Mouse (Mus musculus) hindbrain, postnatal 0 days (tissue): ENCODE results near the gene Dmxl2. TPM values are rescaled to one million over a fixed set of nuclear protein-coding genes. Genes with fewer than 3 reads are reported as not detected.

ENCODE experiments used
- ATAC-seq: fragments of 200-750 bp; cut with Nextera tagmentation; 2 replicates; pipeline ENCODE4 v1.8.0; 2017; ENCODE audit warnings: mild to moderate bottlenecking, moderate TSS enrichment, moderate library complexity
- DNase-seq: peaks from one replicate; pipeline ENCODE4 v3.0.0-alpha.2; 2015; ENCODE audit warnings: low spot score
- H3K27ac ChIP-seq: fragments of 300-500 bp; sonication (generic); 2 replicates; pipeline ENCODE4 v1.5.1; 2014; ENCODE audit warnings: mild to moderate bottlenecking
- H3K27me3 ChIP-seq: fragments of 300-500 bp; sonication (generic); 2 replicates; pipeline ENCODE4 v1.6.1; 2014; ENCODE audit warnings: low read length, mixed read lengths; ENCODE audit not compliant: insufficient read depth
- H3K36me3 ChIP-seq: fragments of 300-500 bp; sonication (generic); 2 replicates; pipeline ENCODE4 v1.6.1; 2014; ENCODE audit warnings: low read length, mixed read lengths; ENCODE audit not compliant: insufficient read depth
- H3K4me1 ChIP-seq: fragments of 300-500 bp; sonication (generic); 2 replicates; pipeline ENCODE4 v1.6.1; 2014; ENCODE audit warnings: antibody characterized with exemption, low read length, mixed read lengths; ENCODE audit not compliant: insufficient read depth
- H3K4me2 ChIP-seq: fragments of 300-500 bp; sonication (generic); 2 replicates; pipeline ENCODE4 v1.6.1; 2014; ENCODE audit warnings: low read depth, mild to moderate bottlenecking, low read length, moderate library complexity, mixed read lengths
- H3K4me3 ChIP-seq: fragments of 300-500 bp; sonication (generic); 2 replicates; pipeline ENCODE4 v1.5.1; 2014; ENCODE audit warnings: low read length
- H3K9ac ChIP-seq: fragments of 300-500 bp; sonication (generic); replicated peaks from 2 replicates; pipeline ENCODE4 v1.6.1; 2014; ENCODE audit warnings: mild to moderate bottlenecking, low read length, moderate library complexity, mixed read lengths
- H3K9me3 ChIP-seq: fragments of 300-500 bp; sonication (generic); 2 replicates; pipeline ENCODE4 v1.6.1; 2016; ENCODE audit warnings: low read length, mixed read lengths
- CTCF ChIP-seq: IDR thresholded peaks from 2 replicates; pipeline ENCODE4 v1.5.1; 2016; ENCODE audit warnings: antibody characterized with exemption, control low read depth, low read depth
- WGBS: fragments of 180-500 bp; shearing (Covaris S2); extraction: QIAGEN DNeasy Blood & Tissue Kit; methylation state at CpG from one replicate; pipeline ENCODE4 v1.1.7; 2014; 5-methylcytosine and 5-hydroxymethylcytosine counted together
- polyA plus RNA-seq: library from polyadenylated mRNA; unstranded; fragments of >200 nt; fragmentation: Nextera tagmentation; extraction: Ambion mirVana; gene quantifications from 2 replicates; pipeline ENCODE4 v1.2.1, GENCODE M21; 2015
- total RNA-seq: library from RNA; depleted of rRNA; stranded (reverse); fragments of >200 nt; gene quantifications from 2 replicates; pipeline ENCODE4 v1.2.3, GENCODE M21; 2014

Dmxl2 gene
- total and polyA plus RNA-seq, 2 experiments from 2014 or later = 46.2 to 124 TPM

GRCm38 (mm10) chr9:54502111-54502495 is 677 bp upstream of the Dmxl2 start:
- DNase-seq (no peak), ATAC-seq (no peak)
- WGBS = 3% methylated on average over 13 of the region's 13 CpGs

DNA sequence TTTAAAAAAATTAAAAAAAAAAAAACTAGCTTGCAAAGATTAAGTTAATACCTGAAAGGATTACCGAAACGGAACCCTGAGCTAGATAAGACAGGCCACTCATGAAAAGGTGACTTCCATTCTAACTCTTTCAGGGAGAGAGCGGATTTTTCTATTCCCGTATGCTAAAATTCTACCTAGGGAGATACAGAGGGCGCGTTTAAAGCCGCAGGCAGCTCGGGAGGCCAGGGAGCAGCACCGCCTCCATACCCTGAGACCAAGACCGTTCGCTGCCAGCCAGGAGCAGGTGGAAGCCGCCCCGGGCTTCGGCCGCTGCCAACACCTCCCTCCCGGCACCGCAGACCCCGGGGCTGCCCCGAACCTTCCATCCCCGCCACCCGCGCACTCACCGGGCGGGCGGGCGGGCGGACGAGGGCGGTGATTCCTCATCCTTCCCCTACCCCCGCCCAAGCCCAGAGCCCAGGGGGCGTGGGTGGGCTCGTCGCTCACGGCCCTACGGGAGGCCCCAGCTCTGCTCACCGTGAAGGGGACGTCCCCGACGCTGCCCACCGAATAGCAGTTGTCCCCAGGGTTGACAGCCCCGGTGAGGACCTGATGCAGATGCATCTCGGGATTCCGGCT is 484 bp downstream of the Dmxl2 start:
- H3K9ac ChIP-seq = peak overlapping the region; percentile 92
- DNase-seq (peak; percentile 55), ATAC-seq (peak; percentile 70)
- peak overlapping the region; percentile 90 for H3K27ac ChIP-seq
- H3K27me3 ChIP-seq = no peaks in the 10 kb centered on the region
- H3K36me3 ChIP-seq = no peaks in the 10 kb centered on the region
- peak overlapping the region; percentile 68 for H3K4me3 ChIP-seq
- H3K4me1 ChIP-seq = 0 out of 2 replicates have a peak, but pooled peaks cover 6% of the 10 kb centered on the region
- 2% methylated on average over 43 of the region's 43 CpGs for WGBS
- H3K9me3 ChIP-seq = no peaks in the 10 kb centered on the region
- H3K4me2 ChIP-seq = peak overlapping the region; percentile 71
- TF ChIP-seq CTCF = no peak

More at GRCm38 (mm10) chr9:54502111-54502495, 677 bp upstream of the Dmxl2 start:
- no peak for TF ChIP-seq CTCF
- no peaks in the 10 kb centered on the region for H3K36me3 ChIP-seq
- no peaks in the 10 kb centered on the region for H3K9me3 ChIP-seq
- peak overlapping the region; percentile 71 for H3K4me2 ChIP-seq
- peak overlapping the region; percentile 68 for H3K4me3 ChIP-seq
- H3K4me1 ChIP-seq = 0 out of 2 replicates have a peak, but pooled peaks cover 6% of the 10 kb centered on the region
- H3K27ac ChIP-seq = peak overlapping the region; percentile 90
- H3K9ac ChIP-seq = peak overlapping the region; percentile 92
- H3K27me3 ChIP-seq = no peaks in the 10 kb centered on the region

DNA sequence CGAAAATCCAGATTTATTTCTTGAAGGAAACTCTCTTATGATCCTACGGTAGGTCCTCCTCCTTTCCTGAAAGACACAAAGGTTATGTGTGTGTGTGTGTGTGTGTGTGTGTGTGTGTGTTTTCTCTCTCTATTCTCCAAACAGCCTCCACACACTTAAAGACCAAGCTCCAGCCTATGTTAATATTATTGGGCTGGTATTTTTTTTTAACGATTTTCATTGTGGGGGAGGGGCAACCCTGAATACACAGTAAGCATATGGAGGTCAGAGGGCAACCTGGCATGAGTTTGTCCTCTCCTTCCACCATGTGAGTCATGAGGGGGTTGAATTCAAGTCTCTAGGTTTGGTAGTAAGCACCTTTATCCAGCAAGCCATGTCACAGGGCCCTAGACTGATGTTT is 1.6 kb downstream of the Dmxl2 start:
- Histone ChIP-seq H3K36me3 (no peaks in the 10 kb centered on the region), H3K4me1 (0 out of 2 replicates have a peak, but pooled peaks cover 6% of the 10 kb centered on the region), H3K9ac (no peak overlapping the region), H3K9me3 (no peaks in the 10 kb centered on the region), H3K27ac (no peak overlapping the region), H3K4me2 (peak overlapping the region; percentile 71), H3K27me3 (no peaks in the 10 kb centered on the region), H3K4me3 (peak overlapping the region; percentile 68)
- DNase-seq (no peak), ATAC-seq (no peak)
- WGBS = 80% methylated on average over 3 of the region's 3 CpGs
- TF ChIP-seq CTCF = no peak

DNA sequence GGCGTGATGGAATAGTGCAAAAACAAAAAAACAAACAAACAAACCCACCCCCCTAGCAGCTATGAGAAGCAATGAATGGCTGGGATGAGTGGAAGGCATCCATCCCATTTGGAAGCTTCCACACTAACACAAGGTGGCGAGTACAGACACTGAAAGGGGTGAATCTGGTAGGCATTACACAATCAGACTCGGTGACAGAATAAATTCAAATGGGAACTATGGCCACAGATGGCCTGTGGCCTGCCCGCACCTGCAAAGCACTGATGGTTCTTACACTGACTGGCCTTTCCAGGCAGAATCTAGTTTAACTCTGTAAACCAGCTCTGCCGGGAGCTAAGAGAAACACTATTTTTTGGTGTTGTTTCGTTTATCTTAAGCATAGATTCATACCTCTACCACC is 2.1 kb downstream of the Dmxl2 start:
- Histone ChIP-seq H3K4me2 (peak overlapping the region; percentile 71), H3K9me3 (no peaks in the 10 kb centered on the region), H3K27me3 (no peaks in the 10 kb centered on the region), H3K36me3 (no peaks in the 10 kb centered on the region), H3K27ac (no peak overlapping the region), H3K4me3 (peak overlapping the region; percentile 68), H3K4me1 (0 out of 2 replicates have a peak, but pooled peaks cover 6% of the 10 kb centered on the region), H3K9ac (no peak overlapping the region)
- no peak for TF ChIP-seq CTCF
- WGBS = 81% methylated on average over 6 of the region's 6 CpGs
- ATAC-seq = no peak
- no peak for DNase-seq

GRCm38 (mm10) chr9:54490431-54490830 is 11.0 kb downstream of the Dmxl2 start:
- TF ChIP-seq CTCF = no peak
- Histone ChIP-seq H3K27ac (no peak overlapping the region), H3K4me3 (no peak overlapping the region), H3K9ac (no peak overlapping the region), H3K9me3 (no peaks in the 10 kb centered on the region), H3K4me2 (no peak overlapping the region), H3K4me1 (no peaks in the 10 kb centered on the region), H3K27me3 (no peaks in the 10 kb centered on the region), H3K36me3 (no peaks in the 10 kb centered on the region)
- no peak for ATAC-seq
- no peak for DNase-seq
- 89% methylated on average over 2 of the region's 2 CpGs for WGBS

- WGBS = 90% methylated on average over 2 of the region's 2 CpGs
- TF ChIP-seq CTCF = no peak
- no peak for ATAC-seq
Measured at GRCm38 (mm10) chr9:54489599-54489998, 11.8 kb downstream of the Dmxl2 start.

DNA sequence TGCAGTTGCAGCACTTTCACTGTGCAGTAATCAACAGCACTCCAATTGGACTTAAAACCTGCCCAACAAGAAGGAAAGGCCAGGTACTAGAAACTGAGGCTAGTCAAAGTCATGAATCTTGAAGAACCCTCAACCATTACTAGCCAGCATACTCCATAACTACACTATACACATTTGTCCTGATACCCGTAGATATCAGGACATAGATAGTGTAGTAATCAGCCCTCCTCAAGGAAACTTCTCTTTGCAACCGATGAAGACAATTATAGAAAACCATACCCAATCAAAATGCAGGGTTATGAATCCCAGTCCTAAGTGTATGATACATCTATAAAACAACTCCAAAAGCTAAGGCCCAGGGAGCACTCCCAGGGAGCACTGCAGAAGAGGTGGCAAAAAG is 16.5 kb downstream of the Dmxl2 start:
- WGBS = 94% methylated on average over 2 of the region's 2 CpGs
- Histone ChIP-seq H3K4me2 (no peak overlapping the region), H3K4me1 (no peaks in the 10 kb centered on the region; the same call in 1 of the 2 replicates), H3K27me3 (no peaks in the 10 kb centered on the region), H3K36me3 (no peaks in the 10 kb centered on the region), H3K9me3 (no peaks in the 10 kb centered on the region), H3K27ac (no peak overlapping the region), H3K4me3 (no peak overlapping the region), H3K9ac (no peak overlapping the region)
- no peak for TF ChIP-seq CTCF
- ATAC-seq = no peak
- DNase-seq = no peak

More at GRCm38 (mm10) chr9:54489599-54489998, 11.8 kb downstream of the Dmxl2 start:
- no peak overlapping the region for H3K27ac ChIP-seq
- no peaks in the 10 kb centered on the region for H3K4me1 ChIP-seq
- no peaks in the 10 kb centered on the region for H3K27me3 ChIP-seq
- H3K4me2 ChIP-seq = no peak overlapping the region
- H3K36me3 ChIP-seq = no peaks in the 10 kb centered on the region
- no peak overlapping the region for H3K4me3 ChIP-seq
- H3K9ac ChIP-seq = no peak overlapping the region
- H3K9me3 ChIP-seq = no peaks in the 10 kb centered on the region
- DNase-seq = no peak
